Mouse (Mus musculus) thymus, postnatal 36 days (tissue): ENCODE data around the gene Tifa.

ENCODE experiments used
- DNase-seq, 2 experiments: peaks; one replicate each; pipeline ENCODE4 v3.0.0; 2022; ENCODE audit warnings: mixed read lengths in 2 of 2

Gene Tifa

DNA sequence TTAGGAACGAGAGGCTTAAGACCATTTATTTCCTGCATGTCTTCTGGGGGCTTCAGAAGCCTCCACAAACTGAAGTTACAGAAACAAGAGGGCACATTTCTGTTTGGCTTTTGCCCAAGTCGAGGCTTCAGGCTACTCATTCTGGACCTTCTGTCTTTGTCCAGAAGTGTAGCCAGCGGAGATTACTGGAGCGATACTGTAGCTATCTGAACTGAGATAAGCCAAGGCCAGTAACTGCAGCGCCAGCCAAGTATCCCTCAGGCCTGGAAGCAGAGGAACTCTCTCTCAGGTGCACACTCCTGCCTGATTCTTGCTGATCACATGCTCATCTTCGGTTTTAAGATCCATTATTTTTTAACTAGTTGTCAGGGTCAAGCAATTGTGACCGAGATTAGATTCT, 1.6 kb upstream of the Tifa start:
- DNase-seq, result no peak

DNA sequence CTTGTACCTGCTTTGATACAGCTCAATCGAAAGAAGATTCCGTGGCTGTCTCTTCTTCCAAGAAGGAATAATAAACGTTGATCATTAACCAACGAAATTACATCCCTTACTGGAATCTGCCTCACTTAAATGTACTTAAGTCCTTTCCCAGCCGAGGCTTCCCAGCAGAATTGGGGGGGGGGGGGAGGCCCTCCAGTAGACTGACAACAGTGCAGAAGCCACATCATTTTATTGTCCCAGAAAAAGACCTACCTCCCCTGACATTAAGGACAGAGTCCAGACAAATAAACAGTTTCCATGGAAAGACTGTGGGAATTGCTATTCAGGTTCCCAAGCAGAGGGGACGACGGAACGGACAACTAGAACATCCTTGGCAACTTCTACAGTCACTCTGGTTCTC, 686 bp upstream of the Tifa start:
- no peak for DNase-seq

DNA sequence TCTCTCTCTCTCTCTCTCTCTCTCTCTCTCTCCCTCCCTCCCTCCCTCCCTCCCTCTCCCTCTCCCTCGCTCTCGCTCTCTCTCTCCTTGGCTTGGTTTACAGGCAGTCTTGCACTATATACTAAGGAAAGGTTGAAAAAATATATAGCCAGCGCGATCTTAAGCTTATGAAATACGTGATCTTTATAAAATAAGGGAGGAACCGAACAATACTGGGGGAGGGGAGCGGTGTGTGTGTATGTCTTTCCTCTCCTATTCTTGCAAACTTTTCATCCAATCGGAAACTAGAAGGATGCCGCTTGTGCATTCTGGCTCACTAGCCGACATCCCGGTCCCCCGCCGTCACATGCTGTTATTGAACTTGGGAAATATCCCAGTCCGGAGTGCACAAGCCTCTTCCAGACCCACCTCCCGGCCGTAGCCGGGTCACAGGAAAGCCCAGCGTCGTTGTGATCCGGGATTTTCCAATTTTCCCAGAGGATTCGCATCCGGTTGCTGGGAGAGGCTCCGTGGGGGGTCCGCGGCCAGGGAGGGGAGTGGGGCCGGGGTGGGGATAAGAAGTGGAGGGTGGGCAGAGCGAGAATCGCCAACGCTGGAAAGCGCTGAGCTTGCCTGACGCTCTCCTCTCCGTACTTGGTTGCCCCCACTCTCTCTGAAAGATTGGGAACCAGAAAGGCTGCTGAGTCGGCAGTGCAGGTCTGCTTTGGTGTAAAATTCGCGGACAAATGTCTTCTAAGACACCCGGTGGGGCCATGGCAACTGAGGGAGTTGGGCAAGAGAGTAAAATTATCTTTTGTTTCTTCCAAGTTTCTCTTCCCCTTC, 840 bp downstream of the Tifa start:
- peak; percentile 13 to 23 for DNase-seq

DNA sequence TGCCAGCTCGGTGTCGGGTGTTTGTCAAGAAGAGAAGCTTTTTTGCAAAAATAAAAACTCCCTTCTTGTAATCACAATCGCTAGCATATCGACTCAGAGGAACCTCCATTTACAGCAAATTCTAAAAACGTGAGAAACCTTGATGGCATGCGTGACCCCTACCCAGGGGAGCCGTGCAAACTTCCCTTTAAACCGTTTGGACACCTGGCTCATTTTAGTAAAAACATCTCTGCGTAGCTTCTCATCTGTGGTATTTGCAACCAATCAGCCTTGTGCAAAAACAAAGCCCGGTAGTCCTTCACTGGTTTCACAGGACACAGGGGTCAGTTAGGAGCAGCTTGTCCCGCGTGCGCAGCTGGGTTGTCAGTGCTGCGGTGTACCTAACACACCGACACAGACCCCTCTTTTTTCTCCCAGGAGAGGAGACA, 1.5 kb downstream of the Tifa start:
- peak in 1 of 2 experiments; percentile 9 for DNase-seq

DNA sequence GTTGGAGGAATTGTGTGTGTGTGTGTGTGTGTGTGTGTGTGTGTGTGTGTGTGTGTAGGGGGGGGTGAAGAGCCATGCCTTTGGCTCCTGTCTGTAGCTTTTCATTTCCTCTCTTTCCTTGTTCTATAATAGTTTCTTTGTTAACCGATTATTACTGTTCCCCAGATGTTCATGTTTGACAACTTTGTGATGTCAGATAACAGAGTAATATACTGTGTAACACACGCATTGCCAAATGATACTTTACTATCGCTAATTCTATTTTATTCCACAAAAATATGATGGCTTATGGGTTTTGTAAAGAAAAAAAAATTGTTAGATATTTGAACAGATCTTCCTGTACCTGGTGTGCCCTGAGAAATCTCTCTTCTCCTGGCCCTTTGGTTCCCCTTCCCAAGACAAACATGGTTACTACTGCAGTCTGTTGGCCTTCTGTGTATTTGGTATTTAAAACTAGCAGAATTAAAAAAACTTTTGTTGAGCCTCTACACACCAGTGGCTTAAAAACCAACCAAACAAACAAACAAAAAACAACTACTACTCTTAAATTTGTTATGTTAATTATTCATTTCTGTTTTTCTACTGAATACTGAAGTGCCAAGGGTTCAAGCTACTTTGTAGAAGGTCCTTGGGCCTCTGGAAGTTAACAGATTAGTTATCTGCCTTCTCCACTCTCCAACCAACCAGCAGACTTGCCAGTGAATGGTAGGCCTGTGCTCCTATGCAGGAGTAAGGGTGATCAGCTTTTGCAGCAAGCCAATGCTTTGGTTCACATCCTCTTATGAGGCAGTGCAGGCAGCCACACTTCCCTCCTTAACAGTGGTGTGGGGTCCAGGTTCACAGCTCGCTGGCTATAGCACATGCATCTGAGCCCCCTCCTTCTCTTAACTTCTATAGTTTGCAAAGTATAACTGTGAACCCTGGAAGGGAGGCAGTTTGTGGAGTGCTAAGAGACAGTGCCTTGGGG, 2.3 kb downstream of the Tifa start:
- no peak for DNase-seq

DNA sequence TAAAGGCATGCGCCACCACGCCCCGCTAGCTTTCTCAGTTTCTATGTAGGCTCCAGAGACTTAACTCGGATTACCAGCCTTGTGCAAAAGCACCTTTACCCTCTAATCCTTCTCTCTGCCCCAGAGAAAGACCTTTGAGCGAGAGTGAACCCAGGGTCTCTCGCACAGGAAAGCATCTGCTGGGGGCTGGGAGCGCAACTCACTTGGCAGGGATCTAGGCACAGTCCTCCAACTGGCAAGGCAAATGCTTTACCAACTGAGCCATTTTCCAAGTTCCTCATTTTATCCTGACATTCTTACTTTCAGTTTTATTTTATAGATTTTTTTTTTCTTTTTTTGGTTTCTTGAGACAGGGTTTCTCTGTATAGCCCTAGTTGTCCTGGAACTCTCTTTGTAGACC, 3.4 kb downstream of the Tifa start:
- DNase-seq, result no peak

DNA sequence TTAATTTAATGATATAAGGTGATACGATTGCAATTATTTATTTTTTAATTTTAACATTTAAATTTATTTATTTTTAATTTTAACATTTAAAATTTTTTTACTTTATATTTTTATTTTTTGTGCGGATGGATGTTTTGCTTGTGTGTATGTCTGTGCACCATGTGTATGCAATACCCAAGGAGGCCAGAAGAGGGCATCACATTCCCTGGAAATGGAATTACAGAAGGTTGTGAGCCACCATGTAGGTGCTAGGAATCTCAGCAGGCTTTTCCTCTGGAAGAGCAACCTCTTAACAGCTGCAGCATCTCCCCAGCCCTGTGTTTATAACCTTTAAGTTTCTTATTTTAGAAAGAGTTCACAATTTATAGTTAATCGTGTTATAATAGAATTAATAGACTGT, 6.2 kb downstream of the Tifa start:
- DNase-seq, result no peak

DNA sequence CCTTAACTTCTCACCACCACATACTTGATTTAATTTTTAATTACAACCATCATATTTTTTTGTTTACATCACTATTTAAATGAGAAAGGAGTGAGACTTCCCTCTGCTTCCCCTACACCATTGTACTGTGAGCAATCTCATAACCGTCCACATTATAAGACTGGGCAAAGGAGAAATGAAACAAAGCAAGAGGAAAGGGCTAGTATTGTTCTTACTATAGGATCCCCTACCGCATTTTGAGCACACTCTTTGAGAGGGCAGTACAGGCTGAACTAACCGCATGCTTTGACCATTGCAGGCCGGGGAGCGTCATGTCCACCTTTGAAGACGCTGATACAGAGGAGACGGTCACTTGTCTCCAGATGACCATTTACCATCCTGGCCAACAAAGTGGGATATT, 6.7 kb downstream of the Tifa start:
- no peak for DNase-seq

DNA sequence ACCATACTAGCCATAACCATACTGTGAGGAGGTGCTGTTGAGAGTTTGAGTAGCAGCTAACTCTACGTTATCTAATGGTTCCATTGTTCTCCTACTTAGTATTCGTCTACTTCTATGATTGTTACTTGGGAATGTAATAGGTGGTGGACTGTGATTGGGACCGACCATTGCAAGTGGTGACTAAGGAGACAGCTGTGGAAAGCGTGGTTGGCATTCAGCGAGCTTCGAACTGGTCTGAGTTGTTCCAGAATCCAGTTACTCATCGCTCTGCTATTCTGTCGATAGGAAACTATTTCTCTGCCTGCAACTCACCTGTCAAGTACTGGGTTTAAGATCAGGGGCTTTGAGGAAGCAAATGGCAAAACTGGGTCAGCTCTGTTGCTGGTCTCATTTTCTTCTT, 11.6 kb downstream of the Tifa start:
- no peak for DNase-seq

DNA sequence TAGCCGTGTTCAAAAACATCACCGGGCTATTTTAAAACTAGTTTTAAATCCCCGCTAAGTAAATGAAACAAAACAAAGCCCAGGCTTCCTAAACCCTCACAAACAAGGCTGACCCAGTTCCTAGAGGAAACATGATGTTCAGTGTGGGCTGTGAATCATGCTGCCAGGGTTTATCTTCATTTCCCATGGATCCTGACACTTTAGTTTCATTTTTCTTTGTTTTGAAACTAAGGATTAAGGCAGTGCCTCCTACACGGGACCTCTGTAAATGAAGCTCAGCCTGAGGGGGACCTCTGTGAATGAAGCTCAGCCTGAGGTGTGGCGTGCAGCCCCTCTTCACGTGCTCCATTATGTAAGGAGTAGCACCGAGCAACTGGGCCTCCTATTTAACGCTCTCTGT, 13.2 kb downstream of the Tifa start:
- DNase-seq, result no peak

DNA sequence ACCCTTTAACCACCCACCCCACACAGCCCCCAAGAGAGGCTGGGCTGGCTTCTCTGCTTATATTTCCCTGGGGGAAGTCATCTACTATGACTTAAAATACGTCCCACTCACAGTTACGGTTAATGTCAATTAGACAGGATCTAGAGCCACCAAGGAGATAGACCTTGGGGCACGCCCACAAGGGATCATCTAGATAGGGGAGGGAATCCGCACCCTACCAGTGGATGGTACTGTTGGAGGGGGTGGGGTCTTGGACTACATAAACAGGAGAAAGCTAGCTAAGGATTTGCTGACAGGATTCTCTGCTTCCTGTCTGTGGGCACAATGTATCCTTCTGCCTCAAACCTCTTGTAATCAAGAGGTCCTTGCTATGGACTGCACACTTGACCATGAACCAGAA, 14.8 kb downstream of the Tifa start:
- no peak for DNase-seq

DNA sequence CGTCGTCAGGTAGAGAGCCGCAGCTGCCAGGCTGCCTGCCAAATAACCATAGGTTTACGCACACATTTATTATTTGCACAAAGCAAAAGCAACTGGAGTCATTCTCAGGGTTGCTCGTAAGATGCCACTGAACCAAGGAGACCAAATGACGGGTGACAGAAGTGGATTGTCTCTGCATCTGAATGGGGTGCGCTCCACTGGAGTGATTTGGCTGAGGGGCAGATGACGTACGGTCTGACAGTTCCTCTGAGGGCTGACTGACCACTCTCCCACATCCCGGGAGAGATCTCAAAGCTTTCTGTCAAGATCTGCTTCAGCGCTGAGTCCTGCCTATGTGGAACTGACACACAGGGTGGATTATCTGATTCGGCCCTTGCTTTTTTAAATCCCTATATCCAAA, 15.5 kb downstream of the Tifa start:
- DNase-seq, result no peak

DNA sequence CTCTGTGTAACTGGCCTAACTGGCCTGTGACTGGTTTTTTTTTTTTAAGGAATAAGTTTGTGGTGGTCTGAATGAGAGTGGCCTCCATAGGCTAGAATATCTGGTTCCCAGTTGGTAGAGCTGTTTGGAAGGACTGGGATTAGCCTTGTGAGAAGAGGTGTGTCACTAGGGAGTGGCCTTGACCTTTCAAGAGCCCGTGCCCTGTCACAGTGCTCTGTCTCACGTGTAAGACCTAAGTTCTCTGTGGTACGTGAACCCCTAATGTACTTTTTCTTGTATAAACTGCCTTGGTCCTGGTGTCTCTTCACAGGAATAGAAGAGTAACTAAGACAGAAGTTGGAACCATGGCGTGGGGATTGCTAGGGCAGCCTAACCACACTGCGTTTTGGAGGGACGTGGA, 16.4 kb downstream of the Tifa start:
- DNase-seq, result no peak

DNA sequence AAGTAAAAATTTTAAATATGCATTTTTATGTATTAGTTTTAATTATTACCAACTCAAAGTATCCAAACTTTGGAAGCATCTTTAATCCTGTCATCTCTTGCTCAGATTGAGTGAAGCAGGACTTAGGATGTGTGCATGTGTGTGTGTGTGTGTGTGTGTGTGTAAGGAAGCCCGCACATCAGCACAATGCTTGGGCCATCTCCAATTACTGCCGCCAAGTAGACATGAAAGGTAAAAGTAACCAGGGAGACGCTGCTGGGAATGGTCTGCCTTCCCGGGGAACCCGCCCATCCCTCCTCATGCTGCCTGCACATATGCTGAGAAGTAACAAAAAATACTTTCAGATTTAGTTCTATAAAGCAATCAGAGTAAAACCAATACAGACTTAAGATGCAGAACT, 18.2 kb downstream of the Tifa start:
- DNase-seq, result no peak

DNA sequence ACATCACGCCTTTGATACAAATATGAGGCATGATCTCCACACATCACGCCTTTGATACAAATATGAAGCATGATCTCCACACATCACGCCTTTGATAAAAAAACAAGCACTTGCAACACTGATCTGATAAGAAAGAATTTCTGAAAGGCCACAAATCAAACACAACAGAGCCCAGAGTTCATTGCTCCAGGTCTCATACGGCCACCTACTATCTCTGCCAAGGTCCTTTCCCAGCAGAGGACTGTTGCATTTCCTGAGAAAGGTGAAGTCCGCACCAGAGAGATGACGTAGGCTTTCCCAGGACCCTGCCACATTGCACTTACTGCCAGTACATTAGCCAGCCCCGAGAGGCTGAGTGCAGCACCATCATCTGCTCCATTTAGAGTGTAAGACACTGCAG, 19.5 kb downstream of the Tifa start:
- DNase-seq, result no peak

DNA sequence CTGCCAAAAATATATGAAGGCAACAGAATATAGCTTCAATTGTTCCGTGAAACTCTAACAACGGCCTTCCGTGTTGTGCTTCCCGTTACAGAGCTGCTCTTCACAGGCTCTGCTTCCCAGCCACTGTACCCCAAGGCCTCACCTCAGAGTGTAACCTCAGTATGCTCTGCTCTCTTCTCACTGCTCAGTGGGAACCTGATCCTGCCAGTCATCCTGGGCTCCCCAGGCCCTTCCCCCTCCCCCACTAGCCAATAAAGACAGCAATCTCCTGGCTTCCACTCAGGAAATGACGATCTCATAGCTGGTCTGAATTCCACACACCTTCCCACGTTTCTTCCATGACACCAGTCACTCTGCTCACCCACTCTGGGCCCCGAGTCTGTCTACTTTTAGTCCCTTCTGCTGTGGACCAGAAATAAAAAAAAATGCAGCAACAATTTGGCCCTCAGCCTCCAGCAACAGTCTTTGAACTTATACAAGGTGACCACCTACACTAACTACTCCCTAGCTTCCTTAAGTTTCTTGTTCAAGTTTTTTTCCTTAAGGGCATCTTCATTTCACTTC, 27.6 kb downstream of the Tifa start:
- no peak for DNase-seq

DNA sequence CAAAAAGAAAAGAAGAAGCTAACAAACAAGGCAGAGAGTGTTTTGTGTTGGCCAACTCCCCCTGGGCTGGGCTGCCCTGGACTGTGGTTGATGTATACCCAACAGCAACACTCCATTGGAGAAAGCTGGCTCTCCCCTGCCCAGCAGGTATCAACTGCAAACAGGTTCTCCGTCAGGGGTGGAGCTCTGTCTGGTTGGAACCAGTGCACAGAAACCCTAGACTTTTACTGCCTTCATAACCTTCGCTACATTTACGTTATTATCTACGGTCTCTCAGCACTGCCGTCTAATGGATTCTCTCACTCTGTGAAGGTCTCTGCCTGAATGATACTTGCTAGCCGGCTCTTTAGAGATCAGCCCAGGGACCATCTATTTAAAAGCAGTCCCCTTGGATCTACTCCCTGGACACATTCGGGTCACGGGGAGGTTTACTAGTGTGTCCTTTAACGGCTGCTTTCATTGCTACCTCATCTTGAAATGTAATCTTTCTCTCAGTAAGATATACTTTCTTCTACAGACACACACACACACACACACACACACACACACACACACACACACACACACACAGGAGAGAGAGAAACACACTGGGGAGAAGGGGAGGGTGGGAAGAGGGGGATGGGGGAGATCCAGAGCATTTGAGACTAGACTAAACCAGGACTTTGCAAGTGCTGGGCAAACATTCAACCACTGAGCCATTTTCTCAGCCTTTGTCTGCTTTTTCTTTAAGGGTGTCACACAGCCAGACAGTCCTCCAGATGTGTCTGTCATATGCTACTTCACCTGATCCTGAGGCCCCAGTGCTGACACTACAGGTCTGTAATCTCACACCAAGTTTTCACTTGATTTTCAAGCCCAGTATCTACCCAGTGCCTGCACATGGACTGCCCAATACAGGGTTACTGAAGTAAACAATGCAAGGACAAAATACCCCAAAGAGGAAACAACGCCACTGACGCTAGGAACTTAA, 29.4 kb downstream of the Tifa start:
- DNase-seq, result no peak

DNA sequence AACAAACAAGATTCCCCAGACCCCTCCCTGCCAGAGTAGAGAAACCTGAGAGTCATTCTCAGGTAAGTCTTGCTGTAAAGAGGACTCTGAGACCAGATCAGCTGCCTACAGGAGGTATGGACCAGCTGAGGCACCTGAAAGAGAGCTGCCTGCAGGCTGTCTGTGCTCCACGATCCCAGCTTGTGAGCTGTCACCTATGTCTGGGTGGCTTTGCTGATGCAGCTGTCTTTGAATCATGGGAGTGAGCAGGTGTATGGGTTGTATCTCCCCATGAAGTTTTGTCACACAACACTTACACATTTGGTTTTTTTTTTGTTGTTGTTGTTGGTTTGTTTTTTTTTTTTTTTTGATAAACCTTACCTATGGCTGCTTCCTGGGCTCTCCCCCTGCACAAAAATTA, 30.8 kb downstream of the Tifa start:
- DNase-seq, result no peak

DNA sequence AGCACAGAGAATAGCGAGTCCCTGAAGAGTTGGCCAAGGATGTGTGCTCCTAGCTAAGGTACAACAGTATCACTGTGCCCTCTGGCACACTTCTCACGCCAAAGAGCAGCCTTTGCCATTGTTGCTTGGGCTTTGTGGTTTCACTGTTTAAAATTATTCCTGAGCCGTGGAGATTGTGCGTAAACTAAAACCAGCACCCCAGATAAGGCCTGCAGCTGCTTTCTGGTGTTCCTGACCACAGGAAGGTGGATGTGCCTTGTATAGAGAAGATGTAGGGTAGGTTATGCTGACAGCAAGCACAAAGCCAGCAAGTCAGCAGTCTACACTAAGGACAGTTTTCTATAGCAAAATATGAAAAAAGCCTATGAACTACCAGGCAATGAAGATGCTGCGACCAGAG, 31.6 kb downstream of the Tifa start:
- no peak for DNase-seq

DNA sequence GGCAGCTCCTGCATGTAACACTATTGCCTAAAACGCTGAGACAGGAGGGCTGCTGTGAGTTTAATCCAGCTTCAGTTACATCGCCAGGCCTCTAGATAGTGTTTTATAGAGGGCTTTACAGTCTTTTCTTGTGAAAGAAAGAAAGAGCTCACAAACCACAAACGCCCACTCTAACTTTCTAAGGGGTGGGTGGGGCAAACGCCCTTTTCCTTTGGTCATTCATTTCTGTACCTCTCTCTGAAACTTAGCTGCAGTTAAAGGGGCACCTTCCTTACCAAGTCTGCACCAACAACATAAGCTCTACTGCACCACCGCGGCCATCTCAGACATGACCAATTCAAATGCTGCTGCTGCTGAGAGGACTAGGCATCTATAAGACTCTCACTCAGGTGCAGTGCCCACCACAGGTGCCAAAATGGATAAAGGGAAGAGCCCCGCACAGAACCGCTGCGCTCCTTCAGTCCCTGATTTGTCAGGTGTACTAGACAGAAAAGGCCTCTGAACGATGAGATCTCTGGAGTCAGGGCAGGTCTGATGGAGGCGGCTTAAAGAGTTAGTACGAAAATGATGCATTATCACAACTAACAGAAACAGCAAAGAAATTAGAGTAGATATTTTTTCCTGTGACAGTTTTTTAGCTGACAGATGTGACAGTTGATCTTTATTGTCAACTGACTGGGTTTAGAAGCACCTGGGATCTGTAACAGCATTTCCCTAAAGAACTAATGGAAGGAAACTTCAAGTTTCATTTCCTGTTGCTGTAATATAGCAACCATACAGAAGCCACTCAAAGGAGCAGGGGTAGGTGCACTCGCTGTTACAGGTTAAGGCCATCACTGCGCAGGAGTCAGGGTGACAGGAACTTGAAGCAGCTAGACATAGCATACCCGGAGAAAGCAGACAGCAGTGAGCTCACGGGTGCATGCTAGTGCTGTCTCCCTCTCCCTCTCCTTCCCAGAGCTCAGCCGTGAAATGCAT, 34.6 kb downstream of the Tifa start:
- DNase-seq, result peak; percentile 41 to 54

DNA sequence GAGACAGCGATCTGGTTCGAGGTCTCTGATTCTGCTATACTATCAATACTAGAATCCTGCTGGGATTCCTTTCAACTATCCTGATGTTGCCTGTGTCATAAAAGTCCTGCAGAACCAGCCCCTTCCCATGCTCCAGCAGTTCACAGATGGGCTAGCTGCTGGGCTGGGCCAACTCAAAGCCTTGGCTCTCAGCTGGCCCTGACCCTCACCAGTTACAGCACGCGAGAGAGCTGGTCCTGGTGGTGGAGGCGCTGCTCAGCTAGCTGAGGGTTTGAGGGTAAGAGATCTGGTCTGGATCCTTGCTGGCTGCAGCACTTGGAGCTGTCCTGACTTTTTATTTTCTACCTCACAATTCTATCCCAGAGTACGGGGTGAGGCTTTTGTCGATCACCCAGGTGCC, 36.9 kb downstream of the Tifa start:
- no peak for DNase-seq
